Mouse (Mus musculus): Measurements from ENCODE around the gene Sdha.
A peak's percentile ranks its signal among the peaks of the same experiment; 100 is the strongest.

Gene Sdha

GRCm38 (mm10) chr13:74302050-74303037, 47.7 kb downstream of the Sdha start:
- DNase-seq (ENCODE audit: low read depth, low spot score): no peak

GRCm38 (mm10) chr13:74301607-74301984, 48.5 kb downstream of the Sdha start:
- no peak for DNase-seq (ENCODE audit: low read depth, low spot score)

- no peak for DNase-seq (ENCODE audit: low read depth, low spot score)
These were observed 49.0 kb downstream of the Sdha start for GRCm38 (mm10) chr13:74300925-74301606.

- no peak for DNase-seq (ENCODE audit: low read depth, low spot score)
These were observed 53.7 kb downstream of the Sdha start for GRCm38 (mm10) chr13:74296376-74296775.

GRCm38 (mm10) chr13:74292167-74292566, 57.9 kb downstream of the Sdha start, which contains the start of gene Ahrr:
Gene Ahrr (minus strand): TSS chr13:74292331.
- peak; percentile 52 for DNase-seq (ENCODE audit: low read depth, low spot score)

- no peak for DNase-seq (ENCODE audit: low read depth, low spot score)
These were observed 60.4 kb downstream of the Sdha start for GRCm38 (mm10) chr13:74289646-74290045.

GRCm38 (mm10) chr13:74282299-74282698, 67.8 kb downstream of the Sdha start:
- DNase-seq (ENCODE audit: low read depth, low spot score): no peak

GRCm38 (mm10) chr13:74275726-74276125, 74.4 kb downstream of the Sdha start:
- no peak for DNase-seq (ENCODE audit: low read depth, low spot score)
